Mouse (Mus musculus) heart, postnatal 25 days (tissue): ENCODE results near the gene Vmn1r219. TPM values are rescaled to one million over a fixed set of nuclear protein-coding genes. Genes with fewer than 3 reads are reported as not detected.
"Not testable (repeated sequence)": the region's sequence is repeated elsewhere in the genome, so short reads cannot be mapped to it uniquely, and the experiment has no call there.

Experiments
- DNase-seq: peaks from one replicate; pipeline ENCODE4 v3.0.0; 2022; ENCODE audit warnings: low spot score
- intact Hi-C: fragments of 180-260 bp; cut with DNase I; formaldehyde crosslinking; loops from one replicate; pipeline ENCODE4 v1.15.1; 2025
- total RNA-seq, 2 experiments: library from RNA; stranded (reverse); gene quantifications; 2 replicates each; pipeline ENCODE4 v1.2.3; 2021

Vmn1r219 gene
- total RNA-seq, result not detected

- intact Hi-C loops, result no loop called here
- DNase-seq, result no peak
Observed at GRCm38 (mm10) chr13:23159012-23159411, at the start of gene Vmn1r219. Gene Vmn1r219 (plus strand): TSS chr13:23159312.

GRCm38 (mm10) chr13:23118126-23118525, 41.0 kb upstream of the Vmn1r219 start, which contains the start of gene Vmn1r217:
Gene Vmn1r217 (minus strand): TSS chr13:23118226.
- intact Hi-C loops, DNase-seq: not testable (repeated sequence)

- intact Hi-C loops, result no loop called here
- DNase-seq, result no peak
Observed at GRCm38 (mm10) chr13:23120611-23121010, 38.5 kb upstream of the Vmn1r219 start.

DNA sequence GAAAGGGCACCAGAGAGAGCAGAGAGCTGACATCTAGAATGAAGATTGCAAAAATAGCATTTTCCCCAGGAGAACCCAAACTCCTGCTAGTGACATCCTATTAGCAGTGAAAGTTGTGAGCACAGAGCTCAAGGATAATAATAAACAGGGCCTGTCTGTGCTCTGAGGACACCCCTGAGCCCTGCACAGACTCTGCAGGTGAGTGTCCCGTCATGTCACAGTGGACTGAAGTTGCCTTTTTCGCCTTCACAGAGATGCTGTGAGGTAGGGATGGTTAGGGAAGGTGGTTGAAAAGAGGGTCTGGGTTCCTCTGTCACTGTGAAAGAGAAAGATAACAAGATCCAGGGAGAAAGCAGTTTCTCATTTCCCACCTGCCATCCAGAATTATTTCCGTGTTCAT, 26.0 kb upstream of the Vmn1r219 start, which contains the start of gene Vmn1r218:
Vmn1r218 (plus strand) TSS at position 57 of the 400 bp plus-strand sequence.
- DNase-seq, result no peak
- intact Hi-C loops, result no loop called here

DNA sequence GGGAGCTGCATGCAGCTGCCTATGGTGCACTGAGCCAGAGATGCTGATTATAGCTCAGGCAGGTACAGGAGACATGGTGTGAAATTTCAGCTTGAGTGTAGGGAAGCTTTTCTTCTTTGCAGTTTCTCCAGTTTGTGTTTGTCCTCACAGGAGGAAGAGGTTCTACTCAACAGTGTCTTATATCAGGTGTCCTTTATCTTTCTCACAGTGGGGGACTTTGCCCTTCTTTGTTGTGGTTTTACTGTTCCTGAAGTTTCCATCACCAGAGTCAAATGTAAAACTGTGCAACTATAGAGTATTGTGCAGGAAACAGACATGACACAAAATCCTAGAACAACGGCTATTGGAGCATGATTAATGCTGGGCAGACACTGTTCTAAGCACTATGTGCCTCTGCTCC, 25.6 kb upstream of the Vmn1r219 start:
- intact Hi-C loops, result no loop called here
- no peak for DNase-seq

DNA sequence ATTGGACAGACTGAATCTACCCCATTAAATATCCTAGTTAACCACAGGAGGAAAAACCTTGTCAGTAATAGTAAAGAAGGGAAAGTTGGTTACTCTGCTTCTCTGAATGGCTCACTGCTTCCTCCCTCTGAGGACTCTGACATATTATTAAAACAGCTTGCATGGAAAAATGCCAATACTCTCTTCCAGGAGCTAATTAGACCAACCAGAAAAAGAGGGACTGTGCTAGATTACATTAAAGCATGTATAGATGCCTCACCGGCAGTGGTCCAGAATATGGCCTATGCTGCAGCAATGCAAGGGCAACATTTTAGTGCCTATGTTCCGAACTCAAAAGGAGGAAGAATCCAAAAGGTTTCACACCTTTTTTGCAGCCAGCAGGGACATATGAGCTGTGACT, 20.2 kb upstream of the Vmn1r219 start:
- intact Hi-C loops, result no loop called here
- DNase-seq, result no peak

GRCm38 (mm10) chr13:23157848-23158247, 1.3 kb upstream of the Vmn1r219 start:
- DNase-seq, result no peak
- intact Hi-C loops, result no loop called here

DNA sequence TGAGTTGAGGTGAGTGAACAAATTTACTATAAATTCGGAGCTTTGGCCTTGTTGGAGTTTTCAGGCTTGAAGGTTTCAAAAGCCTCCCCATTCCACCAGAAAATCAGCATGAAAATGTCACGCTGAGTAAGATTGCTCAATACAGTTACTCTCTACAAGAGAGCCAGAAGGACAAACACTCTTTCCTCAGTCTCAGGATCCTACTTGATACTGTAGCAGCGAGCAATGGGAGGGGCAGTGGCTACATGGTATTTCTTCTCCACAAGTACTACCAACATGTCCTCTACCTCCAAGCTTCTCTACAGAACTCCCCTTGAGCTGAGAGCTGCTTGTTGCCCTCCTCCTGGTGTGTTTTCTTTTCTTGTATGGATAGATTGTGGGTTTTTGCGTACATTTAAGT, 7.4 kb downstream of the Vmn1r219 start:
- DNase-seq, intact Hi-C loops: not testable (repeated sequence)

DNA sequence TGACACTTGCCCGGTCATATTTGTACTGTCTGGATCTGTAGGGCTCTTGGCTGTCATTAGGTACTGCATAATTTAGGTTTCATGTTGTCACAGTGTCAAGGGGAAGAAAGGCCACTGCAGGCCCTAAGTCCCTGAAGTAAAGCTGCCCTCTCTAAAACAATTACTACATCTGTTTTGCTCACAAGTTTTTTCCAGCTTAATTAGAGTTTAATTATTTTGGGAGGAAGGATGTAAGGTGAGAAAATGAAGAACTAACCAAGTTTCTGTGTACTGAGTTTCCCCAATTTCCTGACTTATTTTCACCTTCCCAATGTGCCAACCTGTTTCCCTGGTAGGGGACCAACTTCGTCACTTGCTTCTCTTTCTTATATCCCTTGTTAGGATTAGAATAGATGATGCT, 28.8 kb downstream of the Vmn1r219 start, which contains the start of gene Vmn1r220:
Vmn1r220 (minus strand) TSS at position 101 of the 400 bp plus-strand sequence.
- DNase-seq, result no peak
- intact Hi-C loops, result no loop called here

- DNase-seq, intact Hi-C loops: not testable (repeated sequence)
Observed at GRCm38 (mm10) chr13:23203885-23204284, 44.8 kb downstream of the Vmn1r219 start.

GRCm38 (mm10) chr13:23213827-23214226, 54.7 kb downstream of the Vmn1r219 start, which contains the start of gene Vmn1r221:
Gene Vmn1r221 (plus strand): TSS chr13:23214127.
- intact Hi-C loops, DNase-seq: not testable (repeated sequence)

Other genes starting within 250 kb of the Vmn1r219 start
- gene Vmn1r213, start 151.7 kb upstream of the Vmn1r219 start, total RNA-seq, result not detected
- not detected for gene Vmn1r214, start 128.9 kb upstream of the Vmn1r219 start, total RNA-seq
- not detected for gene Vmn1r215, start 91.3 kb upstream of the Vmn1r219 start, total RNA-seq
- not detected for gene Vmn1r217, start 41.1 kb upstream of the Vmn1r219 start, total RNA-seq
- gene Vmn1r218, start 26.2 kb upstream of the Vmn1r219 start, total RNA-seq, result not detected
- gene Vmn1r220, start 28.7 kb downstream of the Vmn1r219 start, total RNA-seq, result not detected
- gene Vmn1r221, start 54.8 kb downstream of the Vmn1r219 start, total RNA-seq, result not detected
- not detected for gene Vmn1r222, start 76.6 kb downstream of the Vmn1r219 start, total RNA-seq
- gene Vmn1r223, start 87.8 kb downstream of the Vmn1r219 start, total RNA-seq, result not detected
- gene Zfp322a, start 209.9 kb downstream of the Vmn1r219 start, total RNA-seq, result 10 to 100 TPM; 16.8 to 20.2 TPM